In the genomic region with DNA sequence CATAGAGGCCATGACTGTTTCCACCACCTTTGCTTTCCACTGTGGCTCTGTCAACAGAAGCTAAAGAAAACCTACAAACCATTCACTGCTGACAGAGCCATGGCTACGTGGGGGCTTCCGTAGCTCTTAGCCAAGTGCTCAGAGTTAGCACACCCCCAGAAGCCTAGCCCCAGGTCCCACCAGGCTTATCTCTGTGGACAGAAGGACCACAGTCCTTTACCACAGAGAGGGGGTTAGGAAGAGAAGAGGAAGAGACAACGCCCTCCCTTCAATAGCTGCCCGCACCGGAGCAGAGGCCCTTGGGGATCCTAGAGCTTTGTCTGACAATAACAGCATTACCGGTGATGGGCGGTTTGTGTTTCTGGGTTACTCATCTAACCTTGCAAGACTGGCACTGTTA, we compare ENCODE assay signal across 11 mouse cellular contexts. TPM values are rescaled to one million over a fixed set of nuclear protein-coding genes. Genes with fewer than 3 reads are reported as not detected.
DNase-seq lines count a peak whose midpoint lies in the region; ATAC-seq lines count a peak whose summit lies in the region.
"Had no signal": no experiment of that assay in that cellular context is flagged by ENCODE, and none has a peak within 500 bp of the region (broad histone marks: within the 10 kb centered on the region; RNA-seq: fewer than 3 reads in every experiment).

No protein-coding gene starts in this region.

- no peak overlapping the region for H3K4me2 ChIP-seq in hindbrain, embryonic 13.5 days
- H3K4me2 ChIP-seq in hindbrain, embryonic 11.5 days (replicated peaks; ENCODE audit: low read depth, low read length), result no peak overlapping the region
- no peak overlapping the region for H3K4me2 ChIP-seq in hindbrain, embryonic 16.5 days (ENCODE audit: low read length)

- H3K27me3 ChIP-seq in hindbrain, embryonic 13.5 days, result no peaks in the 10 kb centered on the region
- H3K27me3 ChIP-seq in hindbrain, embryonic 11.5 days (ENCODE audit: control insufficient read depth, insufficient read depth, low read length), result no peaks in the 10 kb centered on the region
- H3K27me3 ChIP-seq in embryonic facial prominence, embryonic 10.5 days (replicated peaks; ENCODE audit: low read depth, poor library complexity, severe bottlenecking), result no peaks in the 10 kb centered on the region
- H3K27me3 ChIP-seq in splenic B cell, adult 2 months (ENCODE audit: control insufficient read depth, insufficient read depth, low read length, poor library complexity, severe bottlenecking), result no peaks in the 10 kb centered on the region
- H3K27me3 ChIP-seq in hindbrain, embryonic 16.5 days (replicated peaks; ENCODE audit: control insufficient read depth, insufficient read depth, low read length), result no peaks in the 10 kb centered on the region

- no peak overlapping the region for H3K9ac ChIP-seq in hindbrain, embryonic 13.5 days
- no peak overlapping the region for H3K9ac ChIP-seq in hindbrain, embryonic 11.5 days (ENCODE audit: low read depth, low read length)
- no peak overlapping the region for H3K9ac ChIP-seq in hindbrain, embryonic 16.5 days (ENCODE audit: low read depth, low read length)

- ATAC-seq in hindbrain, embryonic 13.5 days (ENCODE audit: low FRiP score), result no peak
- ATAC-seq in hindbrain, embryonic 11.5 days (ENCODE audit: low FRiP score), result no peak
- ATAC-seq in hindbrain, embryonic 16.5 days, result no peak
- ATAC-seq: midbrain, embryonic 16.5 days had no signal

- H3K4me3 ChIP-seq in hindbrain, embryonic 13.5 days, result no peak overlapping the region
- no peak overlapping the region for H3K4me3 ChIP-seq in hindbrain, embryonic 11.5 days (ENCODE audit: low read depth, low read length)
- H3K4me3 ChIP-seq in embryonic facial prominence, embryonic 10.5 days, result no peak overlapping the region
- no peak overlapping the region for H3K4me3 ChIP-seq in hindbrain, embryonic 16.5 days (ENCODE audit: low read length)

- DNase-seq in hindbrain, embryonic 11.5 days (ENCODE audit: low spot score), result no peak
- DNase-seq in embryonic facial prominence, embryonic 10.5 days (ENCODE audit: low spot score), result no peak
- DNase-seq in liver, result peak; percentile 57
- DNase-seq in splenic B cell, adult 2 months (ENCODE audit: low read depth, low spot score), result peak; percentile 22
- no peak for DNase-seq in cerebellum, postnatal 25 days
- no peak for DNase-seq in thymus, postnatal 36 days
- DNase-seq: gastrocnemius, postnatal 36 days; lung, adult 2 months had no signal

- 78% methylated on average over 7 of the region's 7 CpGs for WGBS in hindbrain, embryonic 13.5 days
- 72% methylated on average over 7 of the region's 7 CpGs for WGBS in hindbrain, embryonic 11.5 days
- WGBS in embryonic facial prominence, embryonic 10.5 days, result 75% methylated on average over 7 of the region's 7 CpGs
- WGBS in hindbrain, embryonic 16.5 days, result 65% methylated on average over 7 of the region's 7 CpGs

- H3K9me3 ChIP-seq in hindbrain, embryonic 13.5 days, result no peaks in the 10 kb centered on the region
- no peaks in the 10 kb centered on the region for H3K9me3 ChIP-seq in hindbrain, embryonic 11.5 days (ENCODE audit: control insufficient read depth, low read length)
- no peaks in the 10 kb centered on the region for H3K9me3 ChIP-seq in embryonic facial prominence, embryonic 10.5 days
- H3K9me3 ChIP-seq in hindbrain, embryonic 16.5 days (ENCODE audit: control insufficient read depth, low read length), result no peaks in the 10 kb centered on the region

- H3K36me3 ChIP-seq in hindbrain, embryonic 13.5 days, result peaks cover 25% of the 10 kb centered on the region
- no peaks in the 10 kb centered on the region for H3K36me3 ChIP-seq in hindbrain, embryonic 11.5 days (ENCODE audit: control insufficient read depth, insufficient read depth, low read length)
- no peaks in the 10 kb centered on the region for H3K36me3 ChIP-seq in embryonic facial prominence, embryonic 10.5 days (replicated peaks)
- no peaks in the 10 kb centered on the region for H3K36me3 ChIP-seq in splenic B cell, adult 2 months (ENCODE audit: control insufficient read depth, insufficient read depth, low read length, poor library complexity, severe bottlenecking)
- H3K36me3 ChIP-seq in hindbrain, embryonic 16.5 days (ENCODE audit: control insufficient read depth, insufficient read depth, low read length), result 0 out of 2 replicates have a peak, but pooled peaks cover 6% of the 10 kb centered on the region

- peaks cover 49% of the 10 kb centered on the region for H3K4me1 ChIP-seq in hindbrain, embryonic 13.5 days (replicated peaks)
- no peaks in the 10 kb centered on the region; the same call in none of the 2 replicates for H3K4me1 ChIP-seq in hindbrain, embryonic 11.5 days (replicated peaks; ENCODE audit: control insufficient read depth, insufficient read depth, low read length)
- H3K4me1 ChIP-seq in embryonic facial prominence, embryonic 10.5 days, result peaks cover 63% of the 10 kb centered on the region
- H3K4me1 ChIP-seq in hindbrain, embryonic 16.5 days (ENCODE audit: control insufficient read depth, insufficient read depth, low read depth, low read length), result peaks cover 7% of the 10 kb centered on the region

- 0 out of 2 replicates have a peak overlapping the region, but pooled peaks have one; percentile 35 for H3K27ac ChIP-seq in hindbrain, embryonic 13.5 days
- H3K27ac ChIP-seq in hindbrain, embryonic 11.5 days (ENCODE audit: low read depth, low read length), result no peak overlapping the region
- H3K27ac ChIP-seq in embryonic facial prominence, embryonic 10.5 days (replicated peaks), result peak overlapping the region; percentile 52
- H3K27ac ChIP-seq in hindbrain, embryonic 16.5 days (ENCODE audit: low read depth, low read length), result no peak overlapping the region

RNA-seq across cellular contexts. Expression of a gene that starts 14.3 kb away (rescaled TPM):
- 8.4 and 9.7 TPM in 2 replicates for polyA plus RNA-seq in hindbrain, embryonic 13.5 days (2015; fragmentation: Nextera tagmentation; extraction: Ambion mirVana)
- 5.3 and 6.2 TPM in 2 replicates for polyA plus RNA-seq in hindbrain, embryonic 11.5 days (2014; fragmentation: Nextera tagmentation; extraction: Ambion mirVana)
- polyA plus RNA-seq in embryonic facial prominence, embryonic 10.5 days (2016; fragmentation: Nextera tagmentation; extraction: Ambion mirVana), result 3.3 TPM in 2 replicates
- 6.0 and 8.2 TPM in 2 replicates for polyA plus RNA-seq in hindbrain, embryonic 16.5 days (2015; fragmentation: Nextera tagmentation; extraction: Ambion mirVana)

RNA-seq across cellular contexts. Expression of a gene that starts 34.3 kb away (rescaled TPM):
- 74.5 and 79.9 TPM in 2 replicates for polyA plus RNA-seq in hindbrain, embryonic 13.5 days (2015; fragmentation: Nextera tagmentation; extraction: Ambion mirVana)
- 112 and 145 TPM in 2 replicates for polyA plus RNA-seq in hindbrain, embryonic 11.5 days (2014; fragmentation: Nextera tagmentation; extraction: Ambion mirVana)
- 257 and 263 TPM in 2 replicates for polyA plus RNA-seq in embryonic facial prominence, embryonic 10.5 days (2016; fragmentation: Nextera tagmentation; extraction: Ambion mirVana)
- 54.2 and 63.0 TPM in 2 replicates for polyA plus RNA-seq in hindbrain, embryonic 16.5 days (2015; fragmentation: Nextera tagmentation; extraction: Ambion mirVana)

RNA-seq across cellular contexts. Expression of a gene that starts 40.1 kb away (rescaled TPM):
- polyA plus RNA-seq in hindbrain, embryonic 13.5 days (2015; fragmentation: Nextera tagmentation; extraction: Ambion mirVana), result not detected in 2 replicates
- not detected in 2 replicates for polyA plus RNA-seq in hindbrain, embryonic 11.5 days (2014; fragmentation: Nextera tagmentation; extraction: Ambion mirVana)
- 0.10 TPM in 1 of 2 replicates, not detected in the other for polyA plus RNA-seq in embryonic facial prominence, embryonic 10.5 days (2016; fragmentation: Nextera tagmentation; extraction: Ambion mirVana)
- polyA plus RNA-seq in hindbrain, embryonic 16.5 days (2015; fragmentation: Nextera tagmentation; extraction: Ambion mirVana), result not detected in 2 replicates
- polyA plus RNA-seq: midbrain, embryonic 16.5 days had no signal

Comparison
In these comparisons a context has a peak if more than half of its experiments do, and no peak if none do; other contexts are left out.
1. H3K27ac ChIP-seq: peak in hindbrain, embryonic 13.5 days (single experiment) and embryonic facial prominence, embryonic 10.5 days (single experiment); none in hindbrain, embryonic 11.5 days (single experiment) and hindbrain, embryonic 16.5 days (single experiment).
2. DNase-seq: peak in liver (single experiment) and splenic B cell, adult 2 months (single experiment); none in hindbrain, embryonic 11.5 days (single experiment), embryonic facial prominence, embryonic 10.5 days (single experiment), cerebellum, postnatal 25 days (0 of 2) and thymus, postnatal 36 days (0 of 2).